Mouse (Mus musculus) embryonic facial prominence, embryonic 14.5 days (tissue): ENCODE data around the gene Traip. TPM values are rescaled to one million over a fixed set of nuclear protein-coding genes. Genes with fewer than 3 reads are reported as not detected.

Experiments used
- ATAC-seq: fragments of 200-750 bp; cut with Nextera tagmentation; 2 replicates; pipeline ENCODE4 v1.8.0; 2017; ENCODE audit warnings: low read depth, moderate number of reproducible peaks, moderate TSS enrichment
- DNase-seq: peaks from one replicate; pipeline ENCODE4 v3.0.0-alpha.2; 2015; ENCODE audit warnings: low spot score
- H3K27ac ChIP-seq: fragments of 300-500 bp; sonication (generic); replicated peaks from 2 replicates; pipeline ENCODE4 v1.5.1; 2014; ENCODE audit warnings: low read depth, mild to moderate bottlenecking, low read length, moderate library complexity
- H3K27me3 ChIP-seq: fragments of 300-500 bp; sonication (generic); replicated peaks from 2 replicates; pipeline ENCODE4 v1.6.1; 2014; ENCODE audit warnings: low read length; ENCODE audit not compliant: control insufficient read depth, insufficient read depth
- H3K36me3 ChIP-seq: fragments of 300-500 bp; sonication (generic); 2 replicates; pipeline ENCODE4 v1.6.1; 2014; ENCODE audit warnings: low read length, mixed read lengths; ENCODE audit not compliant: control insufficient read depth, insufficient read depth
- H3K4me1 ChIP-seq: fragments of 300-500 bp; sonication (generic); 2 replicates; pipeline ENCODE4 v1.6.1; 2014; ENCODE audit warnings: antibody characterized with exemption, low read length; ENCODE audit not compliant: control insufficient read depth, insufficient read depth
- H3K4me2 ChIP-seq: fragments of 300-500 bp; sonication (generic); 2 replicates; pipeline ENCODE4 v1.6.1; 2014; ENCODE audit warnings: low read depth, mild to moderate bottlenecking, low read length, moderate library complexity, mixed read lengths
- H3K4me3 ChIP-seq: fragments of 300-500 bp; sonication (generic); 2 replicates; pipeline ENCODE4 v1.5.1; 2014; ENCODE audit warnings: low read depth, mild to moderate bottlenecking, low read length
- H3K9ac ChIP-seq: fragments of 300-500 bp; sonication (generic); 2 replicates; pipeline ENCODE4 v1.6.1; 2014; ENCODE audit warnings: low read depth, mild to moderate bottlenecking, low read length, moderate library complexity, mixed read lengths
- H3K9me3 ChIP-seq: fragments of 300-500 bp; sonication (generic); 2 replicates; pipeline ENCODE4 v1.6.1; 2016; ENCODE audit warnings: low read length; ENCODE audit not compliant: control insufficient read depth
- WGBS: fragments of 180-500 bp; shearing (Covaris S2); extraction: QIAGEN DNeasy Blood & Tissue Kit; methylation state at CpG from one replicate; pipeline ENCODE4 v1.1.7; 2014; 5-methylcytosine and 5-hydroxymethylcytosine counted together
- polyA plus RNA-seq: library from polyadenylated mRNA; unstranded; fragments of >200 nt; fragmentation: Nextera tagmentation; extraction: Ambion mirVana; gene quantifications from 2 replicates; pipeline ENCODE4 v1.2.1, GENCODE M21; 2014

Gene Traip
- polyA plus RNA-seq, 1 experiment from 2014 or later = 15.5 TPM

- WGBS = 48% methylated on average over 9 of the region's 9 CpGs
Measured at GRCm38 (mm10) chr9:107926920-107927420, 23.0 kb upstream of the Traip start.

DNA sequence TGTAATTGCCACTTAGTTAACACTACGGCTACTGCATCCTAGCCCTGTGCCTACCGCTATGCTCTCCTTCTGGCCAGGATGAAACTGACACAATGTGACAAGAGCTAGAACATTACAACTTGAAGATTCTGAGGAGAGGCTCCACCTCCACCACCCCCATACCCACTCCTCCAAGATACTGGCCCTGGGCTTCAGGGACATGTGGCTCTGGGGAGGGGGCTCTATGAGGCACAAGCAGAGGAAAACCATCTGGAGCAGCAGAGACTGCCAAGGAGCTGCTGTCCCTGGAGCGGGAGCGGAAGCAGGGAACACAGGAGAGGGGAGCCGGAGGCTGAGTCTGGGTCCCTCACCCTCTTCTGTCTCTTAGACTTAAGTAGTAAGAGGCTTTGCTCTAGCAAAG is 22.2 kb upstream of the Traip start:
- no peak for DNase-seq
- Histone ChIP-seq H3K4me1 (peaks cover 7% of the 10 kb centered on the region; the same call in 1 of the 2 replicates), H3K4me3 (no peak overlapping the region), H3K36me3 (no peaks in the 10 kb centered on the region), H3K9ac (no peak overlapping the region), H3K9me3 (no peaks in the 10 kb centered on the region), H3K27me3 (no peaks in the 10 kb centered on the region), H3K27ac (no peak overlapping the region), H3K4me2 (no peak overlapping the region)
- WGBS = 72% methylated on average over 5 of the region's 5 CpGs
- ATAC-seq = no peak

More at GRCm38 (mm10) chr9:107926920-107927420, 23.0 kb upstream of the Traip start:
- Histone ChIP-seq H3K27ac (no peak overlapping the region), H3K9ac (no peak overlapping the region), H3K4me1 (peaks cover 7% of the 10 kb centered on the region; the same call in 1 of the 2 replicates), H3K4me2 (no peak overlapping the region), H3K4me3 (no peak overlapping the region), H3K9me3 (no peaks in the 10 kb centered on the region), H3K36me3 (no peaks in the 10 kb centered on the region), H3K27me3 (no peaks in the 10 kb centered on the region)
- DNase-seq (no peak), ATAC-seq (no peak)

DNA sequence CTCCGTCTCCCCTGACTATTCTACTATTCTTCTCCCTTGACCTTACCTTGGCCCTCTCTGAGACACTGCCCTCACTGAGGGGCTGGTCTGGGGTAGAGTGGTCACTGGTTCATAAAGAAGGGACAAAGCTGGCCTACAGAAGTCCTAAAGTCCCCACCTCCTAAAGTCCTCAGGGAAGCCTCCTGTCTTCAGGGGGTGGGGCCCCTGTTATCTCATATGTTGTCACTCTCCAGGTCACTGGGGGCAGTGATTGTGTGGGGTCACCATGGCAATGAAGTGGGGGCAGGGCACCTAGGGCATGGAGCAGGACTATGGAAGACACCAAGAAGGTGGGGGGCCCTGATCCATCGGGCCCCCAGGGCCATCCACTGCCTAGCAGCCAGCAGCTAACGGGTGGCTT is 21.8 kb upstream of the Traip start, which contains the start of gene Actl11:
TSS of gene Actl11 (plus strand) at position 301 of the 400 bp plus-strand sequence.
- Histone ChIP-seq H3K9ac (no peak within 1 kb of the TSS), H3K9me3 (no peaks in the 10 kb centered on the region), H3K4me1 (peaks cover 7% of the 10 kb centered on the region; the same call in 1 of the 2 replicates), H3K4me3 (no peak within 1 kb of the TSS), H3K27me3 (no peaks in the 10 kb centered on the region), H3K4me2 (no peak within 1 kb of the TSS), H3K36me3 (no peaks in the 10 kb centered on the region), H3K27ac (no peak within 1 kb of the TSS)
- WGBS = 86% methylated on average over 3 of the region's 3 CpGs
- DNase-seq (no peak), ATAC-seq (no peak)

DNA sequence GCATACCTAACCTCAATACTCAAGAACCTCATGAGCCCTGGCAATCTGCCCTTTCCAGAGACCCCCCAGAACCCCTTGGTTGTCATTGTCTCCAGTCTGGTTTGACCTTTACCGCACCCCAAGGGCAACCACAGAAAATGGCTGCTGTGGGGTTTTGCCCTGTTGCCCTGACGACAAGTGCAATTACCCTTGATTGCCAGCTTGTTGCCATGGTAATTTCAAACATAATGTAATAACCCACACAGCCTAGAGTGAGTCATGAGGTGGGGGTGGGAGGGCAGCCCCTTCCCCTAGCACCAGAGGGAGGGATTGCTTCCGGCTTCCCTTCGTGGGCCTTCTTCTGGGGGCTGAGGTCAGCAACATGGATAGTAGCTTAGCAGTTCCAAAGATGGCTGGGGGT is 17.7 kb upstream of the Traip start:
- ATAC-seq = no peak
- Histone ChIP-seq H3K27me3 (0 out of 2 replicates have a peak, but pooled peaks cover 16% of the 10 kb centered on the region), H3K4me1 (peaks cover 8% of the 10 kb centered on the region; the same call in 1 of the 2 replicates), H3K4me3 (no peak overlapping the region), H3K36me3 (no peaks in the 10 kb centered on the region), H3K27ac (no peak overlapping the region), H3K9me3 (no peaks in the 10 kb centered on the region), H3K4me2 (no peak overlapping the region), H3K9ac (no peak overlapping the region; the same call in 1 of the 2 replicates)
- WGBS = 55% methylated on average over 4 of the region's 4 CpGs
- DNase-seq = no peak

DNA sequence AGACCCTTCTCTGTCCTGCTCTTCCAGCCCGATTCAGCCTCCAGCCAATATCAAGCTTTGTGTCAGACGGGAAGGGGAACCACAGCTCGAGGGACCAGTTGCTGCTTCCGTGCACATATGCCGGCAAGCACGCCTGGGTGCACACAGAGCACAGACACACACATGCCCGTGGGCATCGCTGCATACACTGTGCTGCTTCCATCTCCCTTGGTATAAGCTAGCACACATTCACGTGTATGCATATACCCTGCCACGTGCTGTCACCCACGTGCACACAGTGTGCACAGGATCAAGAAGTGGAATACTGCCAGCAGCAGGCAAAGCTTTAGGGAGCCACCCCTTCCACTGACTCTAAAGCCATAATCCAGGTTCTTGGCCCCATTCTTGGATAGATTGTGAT is 15.8 kb upstream of the Traip start:
- Histone ChIP-seq H3K27me3 (0 out of 2 replicates have a peak, but pooled peaks cover 16% of the 10 kb centered on the region), H3K4me2 (no peak overlapping the region), H3K27ac (no peak overlapping the region), H3K4me3 (no peak overlapping the region), H3K36me3 (no peaks in the 10 kb centered on the region), H3K9ac (no peak overlapping the region), H3K4me1 (peaks cover 8% of the 10 kb centered on the region; the same call in 1 of the 2 replicates), H3K9me3 (no peaks in the 10 kb centered on the region)
- 92% methylated on average over 11 of the region's 11 CpGs for WGBS
- ATAC-seq (no peak), DNase-seq (no peak)

DNA sequence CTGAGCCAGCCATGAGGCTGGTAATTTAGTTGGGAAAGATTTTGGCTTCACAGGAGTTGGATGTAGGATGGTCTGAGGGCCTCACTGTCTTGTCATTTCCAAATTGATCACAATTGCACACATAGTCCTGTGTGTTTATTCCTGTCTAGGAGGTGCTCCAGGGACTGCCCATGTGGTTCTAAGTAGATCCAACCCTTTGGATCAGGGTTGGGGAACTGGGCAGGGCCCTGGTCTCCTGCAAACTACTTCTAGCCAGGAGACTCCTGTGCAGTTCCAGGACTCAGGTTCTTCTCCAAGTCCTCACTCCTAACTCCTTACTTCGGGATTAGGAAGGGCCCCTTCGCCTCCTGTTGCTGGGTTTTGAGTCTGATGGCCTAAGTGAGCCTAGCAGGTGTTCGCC is 14.6 kb upstream of the Traip start, which contains the start of gene Camkv:
TSS of gene Camkv (plus strand) at position 301 of the 400 bp plus-strand sequence.
- 0 out of 2 replicates have a peak, but pooled peaks cover 16% of the 10 kb centered on the region for H3K27me3 ChIP-seq
- no peak for ATAC-seq
- H3K4me1 ChIP-seq = peaks cover 8% of the 10 kb centered on the region; the same call in 1 of the 2 replicates
- peak within 1 kb of the TSS; percentile 74 for H3K4me2 ChIP-seq
- 15% methylated on average over 3 of the region's 3 CpGs for WGBS
- H3K36me3 ChIP-seq = no peaks in the 10 kb centered on the region
- H3K9me3 ChIP-seq = no peaks in the 10 kb centered on the region
- no peak within 1 kb of the TSS for H3K27ac ChIP-seq
- H3K4me3 ChIP-seq = peak within 1 kb of the TSS; percentile 44
- DNase-seq = no peak
- peak within 1 kb of the TSS; percentile 65 for H3K9ac ChIP-seq

DNA sequence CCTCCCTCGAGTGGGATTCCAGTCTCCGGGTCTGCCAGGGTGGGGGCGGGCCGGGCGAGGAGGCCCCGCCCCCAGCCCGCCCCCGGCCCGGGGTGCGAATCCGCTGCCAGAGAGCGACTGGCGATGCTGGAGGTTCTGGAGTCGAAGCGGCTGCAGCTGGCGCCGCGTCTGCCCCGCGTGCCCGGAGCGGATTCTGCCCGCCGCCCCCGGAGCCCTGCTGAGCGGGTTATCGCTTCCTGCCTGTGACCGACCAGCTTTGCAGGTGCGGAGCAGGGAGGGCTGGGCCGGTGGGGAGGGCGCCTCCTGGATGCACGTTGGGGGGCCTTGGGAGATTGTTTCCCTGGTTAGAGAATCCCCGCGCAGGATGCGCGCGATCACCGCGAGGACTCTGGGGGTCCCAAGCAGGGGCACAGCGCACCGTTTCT is 14.1 kb upstream of the Traip start:
- H3K4me2 ChIP-seq = peak overlapping the region; percentile 74
- WGBS = 0% methylated on average over 15 of the region's 41 CpGs
- peaks cover 8% of the 10 kb centered on the region; the same call in 1 of the 2 replicates for H3K4me1 ChIP-seq
- ATAC-seq (peak; percentile 60), DNase-seq (no peak)
- H3K27me3 ChIP-seq = 0 out of 2 replicates have a peak, but pooled peaks cover 16% of the 10 kb centered on the region
- H3K9ac ChIP-seq = peak overlapping the region; percentile 65
- no peaks in the 10 kb centered on the region for H3K36me3 ChIP-seq
- H3K27ac ChIP-seq = no peak overlapping the region
- H3K4me3 ChIP-seq = peak overlapping the region; percentile 44
- no peaks in the 10 kb centered on the region for H3K9me3 ChIP-seq

- H3K4me2 ChIP-seq = peak overlapping the region; percentile 74
- peak overlapping the region; percentile 44 for H3K4me3 ChIP-seq
- H3K4me1 ChIP-seq = peaks cover 8% of the 10 kb centered on the region; the same call in 1 of the 2 replicates
- H3K27ac ChIP-seq = no peak overlapping the region
- peak overlapping the region; percentile 65 for H3K9ac ChIP-seq
- no peaks in the 10 kb centered on the region for H3K36me3 ChIP-seq
- H3K27me3 ChIP-seq = 0 out of 2 replicates have a peak, but pooled peaks cover 16% of the 10 kb centered on the region
- DNase-seq = no peak
- peak; percentile 48 for ATAC-seq
- H3K9me3 ChIP-seq = no peaks in the 10 kb centered on the region
- WGBS = 1% methylated on average over 28 of the region's 29 CpGs
Measured at GRCm38 (mm10) chr9:107936215-107936822, 13.6 kb upstream of the Traip start.
